Mouse (Mus musculus) neural tube, embryonic 12.5 days (tissue): Measurements from ENCODE around the gene Atf4. TPM values are rescaled to one million over a fixed set of nuclear protein-coding genes. Genes with fewer than 3 reads are reported as not detected.

Experiments
- ATAC-seq: fragments of 200-750 bp; cut with Nextera tagmentation; 2 replicates; pipeline ENCODE4 v1.8.0; 2017; ENCODE audit warnings: low read depth, mild to moderate bottlenecking, moderate TSS enrichment, moderate library complexity; ENCODE audit not compliant: low FRiP score
- H3K27ac ChIP-seq: fragments of 300-500 bp; sonication (generic); 2 replicates; pipeline ENCODE4 v1.5.1; 2016
- H3K27me3 ChIP-seq: fragments of 300-500 bp; sonication (generic); replicated peaks from 2 replicates; pipeline ENCODE4 v1.6.1; 2016; ENCODE audit warnings: mild to moderate bottlenecking
- H3K36me3 ChIP-seq: fragments of 300-500 bp; sonication (generic); 2 replicates; pipeline ENCODE4 v1.6.1; 2016; ENCODE audit warnings: mild to moderate bottlenecking
- H3K4me1 ChIP-seq: fragments of 300-500 bp; sonication (generic); 2 replicates; pipeline ENCODE4 v1.6.1; 2016
- H3K4me2 ChIP-seq: fragments of 300-500 bp; sonication (generic); replicated peaks from 2 replicates; pipeline ENCODE4 v1.6.1; 2016; ENCODE audit warnings: mild to moderate bottlenecking
- H3K4me3 ChIP-seq: fragments of 300-500 bp; sonication (generic); 2 replicates; pipeline ENCODE4 v1.5.1; 2016
- H3K9ac ChIP-seq: fragments of 300-500 bp; sonication (generic); 2 replicates; pipeline ENCODE4 v1.6.1; 2016; ENCODE audit warnings: mild to moderate bottlenecking
- H3K9me3 ChIP-seq: fragments of 300-500 bp; sonication (generic); 2 replicates; pipeline ENCODE4 v1.6.1; 2016; ENCODE audit warnings: mild to moderate bottlenecking
- WGBS: fragments of 180-500 bp; shearing (Covaris S2); methylation state at CpG from one replicate; pipeline ENCODE4 v1.1.7; 2016; 5-methylcytosine and 5-hydroxymethylcytosine counted together
- polyA plus RNA-seq: library from polyadenylated mRNA; unstranded; fragments of >200 nt; fragmentation: Nextera tagmentation; extraction: Ambion mirVana; gene quantifications from 2 replicates; pipeline ENCODE4 v1.2.1, GENCODE M21; 2016

Atf4 gene
- polyA plus RNA-seq, 1 experiment from 2014 or later: 123 TPM

DNA sequence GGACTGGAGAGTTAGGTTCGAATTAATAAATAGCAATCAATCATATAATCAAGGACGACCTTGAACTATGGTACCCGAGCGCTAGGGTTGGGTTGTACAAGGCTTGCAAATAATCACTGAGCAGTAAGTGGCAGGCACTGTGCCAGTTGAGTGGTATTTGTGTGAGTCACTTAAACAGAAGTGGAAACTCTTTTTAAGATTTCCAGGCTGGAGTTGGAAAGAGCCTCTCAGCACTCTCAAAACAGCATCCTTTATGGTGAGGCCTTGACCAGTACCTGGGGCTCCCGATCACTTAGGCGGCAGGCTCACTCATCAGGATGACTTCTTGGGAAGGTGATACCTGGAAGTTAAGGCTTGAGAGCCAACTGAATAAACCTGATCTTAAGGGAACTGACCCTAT lies 777 bp upstream of the Atf4 start:
- Histone ChIP-seq H3K4me3 (peak overlapping the region; percentile 100), H3K9me3 (no peaks in the 10 kb centered on the region), H3K9ac (peak overlapping the region; percentile 74), H3K36me3 (peaks cover 50% of the 10 kb centered on the region), H3K4me1 (peaks cover 33% of the 10 kb centered on the region), H3K27ac (peak overlapping the region; percentile 95), H3K4me2 (peak overlapping the region; percentile 98), H3K27me3 (no peaks in the 10 kb centered on the region)
- ATAC-seq: no peak
- 56% methylated on average over 6 of the region's 6 CpGs for WGBS

DNA sequence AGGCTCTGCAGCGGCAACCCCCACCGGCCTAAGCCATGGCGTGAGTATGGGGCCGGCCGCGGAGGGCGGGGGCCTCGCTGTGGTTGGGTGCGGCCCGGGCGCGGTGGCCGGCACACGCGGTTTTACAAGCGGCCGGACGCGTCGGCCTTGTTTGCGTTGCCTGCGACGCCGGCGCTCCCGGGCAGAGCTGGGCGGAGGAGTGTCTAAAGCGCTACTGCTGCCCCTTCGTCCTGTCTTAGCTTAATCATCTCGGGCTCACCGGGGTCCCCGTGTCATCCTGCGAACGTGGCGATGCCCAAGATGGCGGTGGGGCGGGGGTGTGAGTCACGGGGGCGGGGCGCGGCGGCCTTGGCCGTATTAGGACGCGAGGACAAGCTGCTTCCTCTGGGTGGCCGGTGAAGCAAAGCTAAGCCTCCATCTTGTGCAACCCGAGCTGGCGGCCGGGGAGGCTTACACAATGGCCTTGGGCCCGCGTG lies 700 bp downstream of the Atf4 start:
- peak overlapping the region; percentile 100 for H3K9ac ChIP-seq
- H3K4me1 ChIP-seq: peaks cover 33% of the 10 kb centered on the region
- peak overlapping the region; percentile 100 for H3K4me3 ChIP-seq
- peak; percentile 41 for ATAC-seq
- peaks cover 48% of the 10 kb centered on the region for H3K36me3 ChIP-seq
- under 1% methylated on average over 51 of the region's 51 CpGs for WGBS
- peak overlapping the region; percentile 98 for H3K4me2 ChIP-seq
- peak overlapping the region; percentile 95 for H3K27ac ChIP-seq
- H3K9me3 ChIP-seq: no peaks in the 10 kb centered on the region
- no peaks in the 10 kb centered on the region for H3K27me3 ChIP-seq

DNA sequence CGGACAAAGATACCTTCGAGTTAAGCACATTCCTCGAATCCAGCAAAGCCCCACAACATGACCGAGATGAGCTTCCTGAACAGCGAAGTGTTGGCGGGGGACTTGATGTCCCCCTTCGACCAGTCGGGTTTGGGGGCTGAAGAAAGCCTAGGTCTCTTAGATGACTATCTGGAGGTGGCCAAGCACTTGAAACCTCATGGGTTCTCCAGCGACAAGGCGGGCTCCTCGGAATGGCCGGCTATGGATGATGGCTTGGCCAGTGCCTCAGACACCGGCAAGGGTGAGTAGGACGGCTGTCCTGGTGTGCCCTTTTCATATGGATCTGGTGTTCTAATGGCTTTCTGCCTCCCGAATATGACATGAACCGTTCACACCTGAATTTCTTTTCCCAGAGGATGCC lies 1.3 kb downstream of the Atf4 start:
- no peaks in the 10 kb centered on the region for H3K9me3 ChIP-seq
- 15% methylated on average over 16 of the region's 16 CpGs for WGBS
- peak overlapping the region; percentile 98 for H3K4me2 ChIP-seq
- H3K9ac ChIP-seq: peak overlapping the region; percentile 100
- no peak for ATAC-seq
- peak overlapping the region; percentile 95; the same call in 1 of the 2 replicates for H3K27ac ChIP-seq
- H3K4me3 ChIP-seq: peak overlapping the region; percentile 100
- peaks cover 43% of the 10 kb centered on the region for H3K36me3 ChIP-seq
- no peaks in the 10 kb centered on the region for H3K27me3 ChIP-seq
- peaks cover 33% of the 10 kb centered on the region for H3K4me1 ChIP-seq

DNA sequence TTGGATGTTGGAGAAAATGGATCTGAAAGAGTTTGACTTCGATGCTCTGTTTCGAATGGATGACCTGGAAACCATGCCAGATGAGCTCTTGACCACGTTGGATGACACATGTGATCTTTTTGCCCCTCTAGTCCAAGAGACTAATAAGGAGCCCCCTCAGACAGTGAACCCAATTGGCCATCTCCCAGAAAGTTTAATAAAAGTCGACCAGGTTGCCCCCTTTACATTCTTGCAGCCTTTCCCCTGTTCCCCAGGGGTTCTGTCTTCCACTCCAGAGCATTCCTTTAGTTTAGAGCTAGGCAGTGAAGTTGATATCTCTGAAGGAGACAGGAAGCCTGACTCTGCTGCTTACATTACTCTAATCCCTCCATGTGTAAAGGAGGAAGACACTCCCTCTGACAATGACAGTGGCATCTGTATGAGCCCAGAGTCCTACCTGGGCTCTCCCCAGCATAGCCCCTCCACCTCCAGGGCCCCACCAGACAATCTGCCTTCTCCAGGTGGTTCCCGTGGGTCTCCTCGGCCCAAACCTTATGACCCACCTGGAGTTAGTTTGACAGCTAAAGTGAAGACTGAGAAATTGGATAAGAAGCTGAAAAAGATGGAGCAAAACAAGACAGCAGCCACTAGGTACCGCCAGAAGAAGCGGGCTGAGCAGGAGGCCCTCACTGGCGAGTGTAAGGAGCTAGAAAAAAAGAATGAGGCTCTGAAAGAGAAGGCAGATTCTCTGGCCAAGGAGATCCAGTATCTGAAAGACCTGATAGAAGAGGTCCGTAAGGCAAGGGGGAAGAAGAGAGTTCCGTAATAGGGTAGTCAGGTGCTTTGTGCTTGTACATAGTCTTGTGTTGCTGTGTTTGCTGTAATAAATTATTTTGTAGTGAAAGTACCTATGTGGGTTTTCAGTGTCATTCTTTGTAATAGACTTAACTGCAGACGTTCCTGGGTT lies 1.9 kb downstream of the Atf4 start:
- WGBS: 69% methylated on average over 12 of the region's 12 CpGs
- no peak for ATAC-seq
- H3K36me3 ChIP-seq: peaks cover 43% of the 10 kb centered on the region

DNA sequence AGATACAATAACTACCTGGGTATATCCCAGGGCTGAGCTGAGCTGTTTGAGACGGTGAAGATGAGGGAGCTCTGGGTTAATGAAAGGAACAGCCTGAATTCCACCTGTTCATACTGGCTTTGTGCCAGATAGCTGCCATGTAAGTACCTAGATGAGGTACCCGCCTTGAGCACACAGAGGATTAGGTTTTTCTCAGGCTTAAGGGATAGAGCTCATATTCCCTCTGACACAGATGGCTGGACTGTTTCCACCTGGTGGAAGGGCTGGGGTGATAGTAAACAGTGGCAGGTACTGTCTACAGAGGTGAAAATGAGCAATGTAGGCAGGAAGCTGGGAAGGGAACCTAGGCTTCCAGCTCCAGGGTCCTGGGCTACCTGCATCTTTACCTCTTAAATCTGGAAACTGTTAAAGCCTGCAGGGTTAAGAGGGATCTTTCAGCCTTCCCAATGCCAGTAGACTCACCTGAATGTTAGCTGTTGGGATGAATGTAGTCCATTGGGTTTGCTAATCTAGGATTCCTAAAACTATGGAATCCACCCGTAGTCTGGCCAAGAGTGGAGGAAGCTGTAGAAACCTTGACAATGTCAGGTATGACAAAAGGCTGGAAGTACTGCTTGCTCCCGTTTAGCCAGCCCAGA lies 2.7 kb downstream of the Atf4 start:
- Histone ChIP-seq H3K9ac (peak overlapping the region; percentile 17; the same call in 1 of the 2 replicates), H3K27me3 (no peaks in the 10 kb centered on the region), H3K9me3 (no peaks in the 10 kb centered on the region), H3K4me2 (peak overlapping the region; percentile 98), H3K27ac (0 out of 2 replicates have a peak overlapping the region, but pooled peaks have one; percentile 32), H3K4me3 (peak overlapping the region; percentile 11; the same call in 1 of the 2 replicates), H3K4me1 (peaks cover 33% of the 10 kb centered on the region), H3K36me3 (peaks cover 43% of the 10 kb centered on the region)
- no peak for ATAC-seq
- WGBS: 44% methylated on average over 4 of the region's 4 CpGs

More for the DNA sequence above, 1.9 kb downstream of the Atf4 start:
- peak overlapping the region; percentile 100 for H3K4me3 ChIP-seq
- H3K27me3 ChIP-seq: no peaks in the 10 kb centered on the region
- peaks cover 33% of the 10 kb centered on the region for H3K4me1 ChIP-seq
- peak overlapping the region; percentile 95 for H3K27ac ChIP-seq
- H3K9ac ChIP-seq: peak overlapping the region; percentile 100
- H3K9me3 ChIP-seq: no peaks in the 10 kb centered on the region
- peak overlapping the region; percentile 98 for H3K4me2 ChIP-seq

DNA sequence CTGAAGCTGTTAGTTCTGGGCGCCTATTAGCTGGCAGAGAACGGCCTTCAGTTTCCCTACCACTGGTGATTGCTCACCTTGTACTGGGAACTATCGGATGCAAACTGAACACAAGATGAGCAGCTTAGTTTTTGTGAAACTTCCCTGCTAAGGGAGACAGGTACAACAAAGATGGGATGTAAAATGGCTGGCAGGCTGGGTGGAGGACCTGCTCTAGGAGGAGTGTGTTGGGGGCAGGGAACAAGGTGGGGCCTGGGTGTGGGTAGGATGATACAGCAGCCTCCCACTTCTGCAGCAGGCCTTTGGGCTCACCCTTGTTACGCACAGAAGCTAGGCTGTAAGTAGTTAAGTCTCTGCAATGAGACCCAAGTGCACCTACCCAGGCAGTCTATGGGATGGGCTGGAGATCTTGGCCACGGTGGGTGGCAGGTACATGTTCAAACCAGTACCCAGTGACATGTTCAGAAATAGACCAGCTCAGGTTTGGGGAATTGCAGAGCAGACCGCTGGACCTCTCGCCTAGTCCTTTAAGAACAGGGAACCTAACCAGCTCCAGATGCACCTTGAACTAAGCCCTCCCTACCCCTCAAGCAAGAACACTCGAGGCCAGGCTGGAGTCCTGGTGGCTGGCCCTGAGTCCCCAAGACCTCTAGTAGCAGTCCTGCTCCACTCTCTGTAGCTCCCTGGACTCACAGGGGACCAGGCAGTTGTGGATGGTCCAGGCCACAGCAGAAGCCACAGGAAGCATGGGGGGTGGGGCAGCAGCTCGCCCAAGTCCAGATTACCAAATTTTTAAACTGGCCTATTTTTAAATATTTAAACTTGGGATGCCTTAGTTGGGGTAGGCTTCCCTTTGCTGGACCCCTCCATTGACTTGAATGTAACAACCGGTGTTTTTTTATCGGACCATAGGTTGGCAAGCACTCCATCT lies 3.5 kb downstream of the Atf4 start:
- no peaks in the 10 kb centered on the region for H3K27me3 ChIP-seq
- WGBS: 68% methylated on average over 11 of the region's 11 CpGs
- no peak overlapping the region for H3K4me3 ChIP-seq
- H3K9ac ChIP-seq: 0 out of 2 replicates have a peak overlapping the region, but pooled peaks have one; percentile 17
- H3K9me3 ChIP-seq: no peaks in the 10 kb centered on the region
- 0 out of 2 replicates have a peak overlapping the region, but pooled peaks have one; percentile 32 for H3K27ac ChIP-seq
- H3K4me2 ChIP-seq: peak overlapping the region; percentile 98
- peaks cover 39% of the 10 kb centered on the region for H3K4me1 ChIP-seq
- peaks cover 43% of the 10 kb centered on the region for H3K36me3 ChIP-seq
- no peak for ATAC-seq

DNA sequence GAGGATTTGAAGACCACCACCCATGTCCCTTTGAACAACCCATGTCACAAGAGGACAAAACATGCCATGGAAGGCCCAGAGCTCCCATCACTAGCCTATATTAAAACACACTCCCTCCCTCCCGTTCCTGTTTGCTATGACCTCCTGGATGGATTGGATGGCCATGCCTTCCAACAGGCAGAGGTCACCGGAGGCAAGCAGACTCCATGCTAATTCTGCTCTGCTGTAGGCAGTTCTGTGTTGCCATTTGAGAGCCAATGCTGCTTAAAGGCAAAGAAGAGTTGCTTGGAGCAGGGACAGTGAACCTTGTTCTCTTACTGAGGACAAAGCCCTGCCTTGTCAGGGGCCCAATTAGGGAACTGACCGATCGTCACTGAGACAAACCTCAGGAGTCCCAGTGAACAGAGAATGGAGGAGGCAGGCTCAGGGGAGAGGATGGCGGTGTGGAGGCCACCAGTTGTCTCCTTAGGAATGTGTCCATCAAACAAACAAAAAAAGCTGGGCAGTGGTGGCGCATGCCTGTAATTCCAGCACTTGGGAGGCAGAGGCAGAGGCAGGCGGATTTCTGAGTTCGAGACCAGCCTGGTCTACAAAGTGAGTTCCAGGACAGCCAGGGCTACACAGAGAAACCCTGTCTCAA lies 4.5 kb downstream of the Atf4 start:
- H3K36me3 ChIP-seq: peaks cover 43% of the 10 kb centered on the region
- no peak overlapping the region for H3K27ac ChIP-seq
- H3K27me3 ChIP-seq: no peaks in the 10 kb centered on the region
- H3K9ac ChIP-seq: peak overlapping the region; percentile 13; the same call in 1 of the 2 replicates
- no peak overlapping the region for H3K4me2 ChIP-seq
- WGBS: 78% methylated on average over 8 of the region's 8 CpGs
- H3K4me1 ChIP-seq: peaks cover 35% of the 10 kb centered on the region
- H3K9me3 ChIP-seq: no peaks in the 10 kb centered on the region
- ATAC-seq: no peak
- H3K4me3 ChIP-seq: no peak overlapping the region

DNA sequence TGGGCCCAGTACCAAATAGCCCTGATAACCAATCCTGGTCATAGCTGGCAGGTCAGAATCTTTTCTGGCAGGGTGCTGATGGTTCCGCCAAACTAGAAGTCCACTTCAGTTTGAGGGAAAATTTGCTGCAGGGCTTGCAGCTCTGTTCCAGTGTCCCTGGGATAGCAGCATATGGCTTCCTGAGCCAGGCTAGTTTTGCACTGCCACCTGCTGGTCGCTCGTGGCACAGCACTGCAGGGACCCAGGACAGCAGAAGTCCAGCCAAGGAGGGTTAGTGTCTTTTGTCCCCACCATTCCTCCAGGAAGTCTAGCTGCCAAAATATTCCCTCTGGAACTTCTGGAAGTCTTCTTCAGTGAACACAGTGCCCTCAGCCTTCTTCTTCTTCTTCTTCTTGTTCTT lies 5.7 kb downstream of the Atf4 start:
- Histone ChIP-seq H3K4me2 (no peak overlapping the region), H3K9me3 (no peaks in the 10 kb centered on the region), H3K27me3 (no peaks in the 10 kb centered on the region), H3K4me1 (peaks cover 35% of the 10 kb centered on the region), H3K27ac (no peak overlapping the region), H3K4me3 (no peak overlapping the region), H3K36me3 (peaks cover 43% of the 10 kb centered on the region), H3K9ac (no peak overlapping the region)
- no peak for ATAC-seq
- 17% methylated on average over 3 of the region's 3 CpGs for WGBS

DNA sequence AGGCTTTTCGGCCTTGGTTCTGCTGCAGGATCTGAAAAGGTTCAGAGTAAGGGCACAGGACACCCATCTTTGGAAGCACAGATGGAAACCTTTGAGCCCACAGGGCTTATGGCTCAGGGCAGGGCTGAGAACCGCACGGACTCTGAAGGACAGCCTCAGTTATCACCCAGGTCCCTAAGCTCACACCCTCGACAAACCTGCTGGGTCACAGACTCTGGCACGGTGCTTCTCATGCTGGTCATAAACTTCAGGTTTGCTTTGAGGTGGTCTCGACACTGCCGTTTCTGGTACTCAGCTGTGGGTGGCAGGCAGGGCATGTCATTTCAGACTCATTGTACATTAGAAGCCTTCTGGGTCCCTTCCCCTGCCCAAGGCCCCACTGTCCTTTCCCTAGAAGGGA lies 6.1 kb downstream of the Atf4 start:
- H3K36me3 ChIP-seq: peaks cover 42% of the 10 kb centered on the region
- H3K4me2 ChIP-seq: no peak overlapping the region
- 84% methylated on average over 7 of the region's 7 CpGs for WGBS
- no peaks in the 10 kb centered on the region for H3K9me3 ChIP-seq
- ATAC-seq: no peak
- H3K27ac ChIP-seq: no peak overlapping the region
- H3K9ac ChIP-seq: no peak overlapping the region
- H3K4me1 ChIP-seq: peaks cover 35% of the 10 kb centered on the region
- H3K27me3 ChIP-seq: no peaks in the 10 kb centered on the region
- H3K4me3 ChIP-seq: no peak overlapping the region

DNA sequence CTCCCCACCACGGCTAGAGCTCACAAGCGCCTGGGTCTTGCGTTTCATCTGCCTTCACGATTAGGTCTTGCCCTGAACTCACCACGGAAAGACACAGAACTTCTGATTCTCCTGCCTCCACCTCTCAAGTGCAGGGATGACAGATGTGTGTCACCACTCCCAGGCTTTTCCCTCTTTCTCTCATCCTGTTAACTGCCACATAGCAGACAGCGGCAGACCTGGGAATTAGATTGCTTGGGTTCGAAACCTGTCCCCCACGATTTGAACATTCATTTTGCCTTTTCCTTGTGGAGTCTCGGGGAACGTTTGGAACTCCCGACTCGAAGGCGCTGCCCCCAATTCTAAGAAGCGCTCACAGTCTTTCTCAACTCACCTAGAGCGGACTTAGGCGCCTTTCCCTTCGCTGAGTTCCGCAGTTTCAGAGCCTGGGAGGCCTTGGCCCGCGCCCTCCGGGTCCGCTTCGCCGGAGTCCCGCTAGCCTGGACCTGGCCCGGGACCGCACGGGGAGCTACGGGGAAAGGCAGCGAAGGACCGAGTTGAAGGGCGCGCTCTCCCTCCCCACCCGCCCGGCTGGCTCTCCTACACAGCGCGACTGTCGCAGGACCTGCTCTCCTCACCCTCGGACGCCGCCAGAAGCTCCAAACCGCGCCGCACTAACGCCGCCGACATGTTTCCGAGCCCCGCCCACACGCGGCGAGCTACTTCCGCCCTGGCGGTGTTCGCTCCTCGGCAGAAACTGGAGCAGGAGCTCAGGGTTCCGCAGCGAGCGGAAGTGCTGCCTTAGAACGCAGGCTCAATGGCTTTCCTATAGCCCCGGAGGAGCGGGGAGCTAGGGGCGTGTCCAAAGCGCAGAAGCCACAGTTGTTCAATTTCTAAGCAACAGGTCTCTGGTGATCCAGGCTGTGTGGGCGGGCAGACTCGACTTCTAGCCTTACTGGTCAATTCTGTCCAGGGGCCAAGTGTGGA lies 8.9 kb downstream of the Atf4 start, which contains the start of gene Rps19bp1:
TSS of gene Rps19bp1 (minus strand) at position 706 of the 966 bp plus-strand sequence.
- H3K4me3 ChIP-seq: peak within 1 kb of the TSS; percentile 85
- H3K9me3 ChIP-seq: no peaks in the 10 kb centered on the region
- 2% methylated on average over 66 of the region's 66 CpGs for WGBS
- peaks cover 14% of the 10 kb centered on the region for H3K4me1 ChIP-seq
- H3K4me2 ChIP-seq: peak within 1 kb of the TSS; percentile 87
- ATAC-seq: peak; percentile 82
- H3K36me3 ChIP-seq: peaks cover 14% of the 10 kb centered on the region
- no peaks in the 10 kb centered on the region for H3K27me3 ChIP-seq
- H3K9ac ChIP-seq: peak within 1 kb of the TSS; percentile 80
- H3K27ac ChIP-seq: no peak within 1 kb of the TSS
